Mouse (Mus musculus) embryonic fibroblast, embryonic 13.5 days (primary cell): ENCODE measurements at regions not wholly inside any gene's neighbourhood (a gene's known extent, or its start where the extent isn't known, plus 50 kb on each side); places are given as distances from the start of the nearest gene placed in this dataset.

Experiments used
- H3K27ac ChIP-seq: 2 replicates; pipeline ENCODE4 v1.5.1; 2012; ENCODE audit warnings: low read length, control low read depth, inconsistent platforms; ENCODE audit not compliant: insufficient read depth
- H3K4me1 ChIP-seq: 2 replicates; pipeline ENCODE4 v1.6.1; 2011; ENCODE audit warnings: low read length; ENCODE audit not compliant: control insufficient read depth, insufficient read depth
- H3K4me3 ChIP-seq: 2 replicates; pipeline ENCODE4 v1.5.1; 2011; ENCODE audit warnings: mild to moderate bottlenecking, control low read depth, low read length; ENCODE audit not compliant: insufficient read depth
- CTCF ChIP-seq: IDR thresholded peaks from 2 replicates; pipeline ENCODE4 v1.5.1; 2011; ENCODE audit warnings: mild to moderate bottlenecking, control low read depth, low read length, moderate library complexity, borderline replicate concordance; ENCODE audit not compliant: insufficient read depth
- POLR2A ChIP-seq: IDR thresholded peaks from 2 replicates; pipeline ENCODE4 v1.6.1; 2011; ENCODE audit warnings: low read depth, mild to moderate bottlenecking, control low read depth, low read length, moderate library complexity

- no peaks in the 10 kb centered on the region for H3K4me1 ChIP-seq
- H3K27ac ChIP-seq, result no peak overlapping the region
- TF ChIP-seq CTCF, result no peak
- no peak for TF ChIP-seq POLR2A
- H3K4me3 ChIP-seq, result no peak overlapping the region
Observed at GRCm38 (mm10) chr3:149488147-149488546, 497.8 kb upstream of the Adgrl2 start.

DNA sequence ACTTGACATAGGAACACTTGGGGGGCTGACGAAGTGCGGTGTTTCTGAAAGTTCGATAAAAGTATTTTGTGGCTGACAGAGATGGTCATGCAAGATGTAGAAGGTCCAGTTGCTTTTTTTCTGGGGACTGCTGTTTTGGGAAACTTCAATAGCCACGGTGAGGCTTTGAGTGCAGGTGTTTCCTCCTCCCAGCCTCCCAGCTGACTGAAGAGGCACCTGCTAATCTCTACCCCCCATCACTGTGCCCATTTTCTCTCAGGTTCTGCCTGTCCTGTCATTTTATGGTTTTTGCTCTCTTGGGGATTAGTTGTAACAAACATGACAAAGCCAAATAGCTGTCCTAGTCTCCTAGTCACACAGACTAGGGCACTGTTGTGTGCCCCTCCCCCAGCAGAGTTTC lies 495.1 kb upstream of the Adgrl2 start:
- no peak overlapping the region for H3K27ac ChIP-seq
- no peaks in the 10 kb centered on the region for H3K4me1 ChIP-seq
- no peak for TF ChIP-seq CTCF
- TF ChIP-seq POLR2A, result no peak
- H3K4me3 ChIP-seq, result no peak overlapping the region

- TF ChIP-seq CTCF (no peak), POLR2A (no peak)
- no peak overlapping the region for H3K4me3 ChIP-seq
- H3K4me1 ChIP-seq, result no peaks in the 10 kb centered on the region
Observed at GRCm38 (mm10) chr3:149484319-149484718, 494.0 kb upstream of the Adgrl2 start.

DNA sequence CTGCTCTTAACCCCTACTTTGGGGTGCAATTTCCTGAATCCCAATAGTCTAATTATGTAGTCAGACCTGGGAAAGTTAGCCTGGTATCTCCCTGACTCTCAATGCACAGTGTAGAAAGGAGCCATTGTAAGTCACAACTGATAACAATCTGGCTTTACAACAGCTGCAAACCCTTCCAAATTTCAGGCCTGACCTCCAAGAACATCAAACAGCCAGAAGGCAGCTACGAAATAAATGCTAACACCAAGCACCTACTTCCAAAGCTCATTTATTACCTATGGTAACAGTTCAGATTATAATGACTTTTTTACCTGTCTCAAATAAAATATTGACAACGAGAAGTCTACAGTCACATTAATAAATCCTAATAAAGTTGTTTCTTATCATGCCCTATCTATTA lies 485.8 kb upstream of the Adgrl2 start:
- TF ChIP-seq CTCF (no peak), POLR2A (no peak)
- H3K4me3 ChIP-seq, result no peak overlapping the region
- H3K27ac ChIP-seq, result no peak overlapping the region; the same call in 1 of the 2 replicates
- peaks cover 2% of the 10 kb centered on the region; the same call in 1 of the 2 replicates for H3K4me1 ChIP-seq

More at GRCm38 (mm10) chr3:149484319-149484718, 494.0 kb upstream of the Adgrl2 start:
- no peak overlapping the region for H3K27ac ChIP-seq

- no peak overlapping the region for H3K4me3 ChIP-seq
- no peak overlapping the region for H3K27ac ChIP-seq
- 0 out of 2 replicates have a peak, but pooled peaks cover 3% of the 10 kb centered on the region for H3K4me1 ChIP-seq
- TF ChIP-seq POLR2A (no peak), CTCF (no peak)
Observed at GRCm38 (mm10) chr3:149466973-149467372, 476.6 kb upstream of the Adgrl2 start.

DNA sequence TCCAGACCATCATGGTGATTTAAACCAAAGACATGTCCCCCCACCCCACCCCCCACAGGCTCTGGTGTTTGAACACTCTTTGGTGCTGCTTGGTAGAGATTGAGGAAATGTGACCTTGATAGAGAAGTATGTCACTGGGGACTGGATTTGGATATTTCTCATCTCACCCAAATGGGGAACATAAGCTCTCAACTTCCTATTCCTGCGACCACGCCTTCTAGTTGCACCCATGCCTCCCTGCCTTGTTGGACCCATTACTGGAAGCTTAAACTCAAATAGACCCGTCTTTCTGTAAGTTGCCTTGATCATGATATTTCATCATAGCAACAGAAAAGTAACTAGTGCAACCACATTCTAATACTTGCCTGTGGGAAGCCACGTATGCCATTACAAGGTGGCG lies 474.2 kb upstream of the Adgrl2 start:
- no peak for TF ChIP-seq CTCF
- no peak for TF ChIP-seq POLR2A
- H3K4me1 ChIP-seq, result 0 out of 2 replicates have a peak, but pooled peaks cover 3% of the 10 kb centered on the region
- no peak overlapping the region for H3K4me3 ChIP-seq
- H3K27ac ChIP-seq, result no peak overlapping the region

DNA sequence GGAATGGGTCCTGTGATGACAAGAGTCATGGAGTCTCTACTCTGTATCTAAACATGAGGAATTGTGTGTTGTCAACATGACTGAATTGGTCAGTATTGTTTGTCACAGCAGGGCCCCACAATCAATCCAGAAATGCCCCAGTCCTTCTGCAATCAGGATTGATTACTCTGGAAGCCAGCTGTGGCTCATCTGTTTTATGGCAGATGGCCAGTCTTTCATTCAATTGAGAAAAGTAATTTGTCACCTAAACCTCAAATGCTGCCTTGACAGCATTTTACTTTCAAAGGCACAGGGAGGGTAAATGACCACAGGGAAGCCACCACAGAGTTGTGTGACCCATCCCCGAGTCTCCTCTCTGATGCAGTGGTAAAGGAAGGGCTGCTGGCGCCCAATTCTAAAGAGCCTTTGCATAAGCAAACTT lies 471.8 kb upstream of the Adgrl2 start:
- TF ChIP-seq CTCF, result no peak
- Histone ChIP-seq H3K27ac (peak overlapping the region; percentile 98), H3K4me3 (no peak overlapping the region), H3K4me1 (0 out of 2 replicates have a peak, but pooled peaks cover 3% of the 10 kb centered on the region)

GRCm38 (mm10) chr3:149461613-149462012 lies 471.3 kb upstream of the Adgrl2 start:
- TF ChIP-seq POLR2A (0 out of 2 replicates have a peak, but pooled peaks have one; percentile 20), CTCF (no peak)
- H3K27ac ChIP-seq, result peak overlapping the region; percentile 98
- H3K4me1 ChIP-seq, result 0 out of 2 replicates have a peak, but pooled peaks cover 3% of the 10 kb centered on the region
- no peak overlapping the region for H3K4me3 ChIP-seq

- no peak for TF ChIP-seq CTCF
- no peak for TF ChIP-seq POLR2A
- H3K27ac ChIP-seq, result no peak overlapping the region
Observed at GRCm38 (mm10) chr3:149449376-149449775, 459.0 kb upstream of the Adgrl2 start.

DNA sequence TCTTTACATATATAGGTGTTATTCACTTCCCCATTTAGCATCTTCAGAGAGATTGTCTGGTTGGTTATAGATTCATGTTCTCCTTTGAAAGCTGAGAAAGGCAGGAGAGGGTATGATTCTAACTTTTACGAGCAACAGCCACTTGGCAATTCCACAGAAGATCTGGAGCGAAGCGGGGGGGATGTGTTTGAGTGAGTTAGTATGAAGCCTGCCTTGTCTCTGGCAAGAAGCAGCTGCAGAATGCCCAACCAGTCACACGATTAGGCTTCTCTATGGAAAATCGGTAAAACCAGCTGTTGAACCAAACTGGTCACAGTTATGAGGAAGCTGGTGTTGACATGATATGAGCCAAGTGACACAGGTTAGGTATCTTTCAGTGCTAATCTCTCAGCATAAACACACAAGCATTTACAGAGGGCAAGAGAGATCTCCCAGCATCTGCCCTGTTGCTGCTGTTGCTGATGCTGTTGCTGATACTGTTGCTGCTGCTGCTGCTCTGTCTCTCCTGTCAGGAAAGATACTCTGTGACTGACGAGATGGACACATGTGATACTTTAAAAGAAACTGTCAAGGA lies 455.7 kb upstream of the Adgrl2 start:
- no peaks in the 10 kb centered on the region for H3K4me1 ChIP-seq
- no peak overlapping the region for H3K4me3 ChIP-seq
- H3K27ac ChIP-seq, result no peak overlapping the region
- TF ChIP-seq POLR2A (no peak), CTCF (no peak)

More at GRCm38 (mm10) chr3:149449376-149449775, 459.0 kb upstream of the Adgrl2 start:
- Histone ChIP-seq H3K4me1 (no peaks in the 10 kb centered on the region), H3K4me3 (no peak overlapping the region)
